Mouse (Mus musculus) stomach, postnatal 0 days (tissue): ENCODE data around the gene Lurap1l. TPM values are rescaled to one million over a fixed set of nuclear protein-coding genes. Genes with fewer than 3 reads are reported as not detected.
A peak's percentile ranks its signal among the peaks of the same experiment; 100 is the strongest.

Experiments used
- ATAC-seq: fragments of 200-750 bp; cut with Nextera tagmentation; 2 replicates; pipeline ENCODE4 v1.8.0; 2017; ENCODE audit not compliant: low FRiP score, low TSS enrichment
- DNase-seq: peaks from one replicate; pipeline ENCODE4 v3.0.0-alpha.2; 2016; ENCODE audit warnings: low spot score
- H3K27ac ChIP-seq: fragments of 300-500 bp; sonication (generic); replicated peaks from 2 replicates; pipeline ENCODE4 v1.5.1; 2014; ENCODE audit warnings: mild to moderate bottlenecking, control low read depth
- H3K27me3 ChIP-seq: fragments of 300-500 bp; sonication (generic); 2 replicates; pipeline ENCODE4 v1.6.1; 2014; ENCODE audit warnings: low read length; ENCODE audit not compliant: control insufficient read depth, insufficient read depth
- H3K36me3 ChIP-seq: fragments of 300-500 bp; sonication (generic); 2 replicates; pipeline ENCODE4 v1.6.1; 2014; ENCODE audit warnings: low read length, mixed read lengths; ENCODE audit not compliant: control insufficient read depth, insufficient read depth
- H3K4me1 ChIP-seq: fragments of 300-500 bp; sonication (generic); replicated peaks from 2 replicates; pipeline ENCODE4 v1.6.1; 2014; ENCODE audit warnings: antibody characterized with exemption; ENCODE audit not compliant: control insufficient read depth, insufficient read depth
- H3K4me2 ChIP-seq: fragments of 300-500 bp; sonication (generic); replicated peaks from 2 replicates; pipeline ENCODE4 v1.6.1; 2014; ENCODE audit warnings: low read depth, mild to moderate bottlenecking, control low read depth, moderate library complexity
- H3K4me3 ChIP-seq: fragments of 300-500 bp; sonication (generic); 2 replicates; pipeline ENCODE4 v1.5.1; 2014; ENCODE audit warnings: low read depth, low read length, control low read depth
- H3K9ac ChIP-seq: fragments of 300-500 bp; sonication (generic); 2 replicates; pipeline ENCODE4 v1.6.1; 2014; ENCODE audit warnings: mild to moderate bottlenecking, low read length, control low read depth, mixed read lengths
- H3K9me3 ChIP-seq: fragments of 300-500 bp; sonication (generic); 2 replicates; pipeline ENCODE4 v1.6.1; 2016; ENCODE audit warnings: low read length; ENCODE audit not compliant: control insufficient read depth
- CTCF ChIP-seq: IDR thresholded peaks from 2 replicates; pipeline ENCODE4 v1.5.1; 2016; ENCODE audit warnings: antibody characterized with exemption, low read depth, mild to moderate bottlenecking, moderate library complexity
- EP300 ChIP-seq: optimal IDR thresholded peaks from 2 replicates; pipeline ENCODE3; 2016; ENCODE audit warnings: antibody characterized with exemption
- WGBS: fragments of 180-500 bp; shearing (Covaris S2); extraction: QIAGEN DNeasy Blood & Tissue Kit; methylation state at CpG from one replicate; pipeline ENCODE4 v1.1.7; 2014; 5-methylcytosine and 5-hydroxymethylcytosine counted together
- polyA plus RNA-seq: library from polyadenylated mRNA; unstranded; fragments of >200 nt; fragmentation: Nextera tagmentation; extraction: Ambion mirVana; gene quantifications from 2 replicates; pipeline ENCODE4 v1.2.1, GENCODE M21; 2015

Lurap1l gene
- polyA plus RNA-seq, 1 experiment from 2014 or later, result 34.1 TPM

DNA sequence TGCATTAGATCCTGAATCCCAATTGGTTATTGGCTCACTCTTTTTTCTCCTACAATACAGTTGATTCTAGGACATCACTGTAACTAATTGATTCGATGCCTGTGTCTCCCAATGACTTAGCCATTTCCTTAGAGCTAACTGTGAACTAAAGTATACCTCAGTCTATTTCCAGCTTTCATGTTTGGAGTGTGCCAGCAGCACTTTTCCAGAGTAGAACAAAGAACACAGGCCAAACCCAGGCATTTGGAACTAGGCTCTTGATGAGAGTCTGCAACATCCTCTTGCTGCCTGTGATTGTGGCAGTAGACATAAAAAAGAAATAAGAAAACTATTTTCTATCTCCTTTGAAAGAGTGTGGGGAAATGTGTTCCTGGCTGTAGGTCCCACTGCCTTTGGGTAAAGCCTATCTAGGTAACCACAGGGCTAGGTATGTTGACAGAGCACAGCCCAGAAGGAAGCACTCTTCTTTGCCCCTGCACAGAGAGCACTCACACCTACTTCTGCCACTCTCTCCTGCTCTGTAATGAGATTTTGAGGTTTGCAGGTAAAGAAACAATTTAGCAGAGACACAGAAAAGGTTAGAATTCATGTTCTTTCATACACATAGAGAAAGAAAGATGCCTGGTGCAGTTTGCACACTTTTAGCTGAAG lies 8.9 kb downstream of the Lurap1l start:
- no peak for ATAC-seq
- Histone ChIP-seq H3K9me3 (no peaks in the 10 kb centered on the region), H3K36me3 (no peaks in the 10 kb centered on the region), H3K27ac (no peak overlapping the region), H3K9ac (no peak overlapping the region), H3K4me3 (no peak overlapping the region), H3K27me3 (no peaks in the 10 kb centered on the region), H3K4me1 (no peaks in the 10 kb centered on the region), H3K4me2 (no peak overlapping the region)
- 58% methylated on average over 1 of the region's 1 CpGs for WGBS
- no peak for DNase-seq
- no peak for TF ChIP-seq CTCF
- TF ChIP-seq EP300, result no peak

- H3K4me3 ChIP-seq, result no peak overlapping the region
- TF ChIP-seq EP300, result no peak
- no peak for TF ChIP-seq CTCF
- H3K27me3 ChIP-seq, result no peaks in the 10 kb centered on the region
- DNase-seq, result no peak
- no peak overlapping the region for H3K9ac ChIP-seq
- H3K27ac ChIP-seq, result no peak overlapping the region
- H3K4me2 ChIP-seq, result no peak overlapping the region
- ATAC-seq, result 0 out of 2 replicates have a peak, but pooled peaks have one; percentile 29
- H3K36me3 ChIP-seq, result no peaks in the 10 kb centered on the region
- 49% methylated on average over 4 of the region's 4 CpGs for WGBS
- no peaks in the 10 kb centered on the region for H3K9me3 ChIP-seq
- no peaks in the 10 kb centered on the region for H3K4me1 ChIP-seq
Observed at GRCm38 (mm10) chr4:80921646-80922489, 11.4 kb downstream of the Lurap1l start.

GRCm38 (mm10) chr4:80922654-80923053 lies 12.2 kb downstream of the Lurap1l start:
- Histone ChIP-seq H3K4me1 (no peaks in the 10 kb centered on the region), H3K27ac (no peak overlapping the region), H3K36me3 (no peaks in the 10 kb centered on the region), H3K9me3 (no peaks in the 10 kb centered on the region), H3K9ac (no peak overlapping the region), H3K4me3 (no peak overlapping the region), H3K4me2 (no peak overlapping the region), H3K27me3 (no peaks in the 10 kb centered on the region)
- ATAC-seq (no peak), DNase-seq (no peak)
- TF ChIP-seq EP300 (no peak), CTCF (no peak)
- WGBS, result 77% methylated on average over 2 of the region's 2 CpGs

DNA sequence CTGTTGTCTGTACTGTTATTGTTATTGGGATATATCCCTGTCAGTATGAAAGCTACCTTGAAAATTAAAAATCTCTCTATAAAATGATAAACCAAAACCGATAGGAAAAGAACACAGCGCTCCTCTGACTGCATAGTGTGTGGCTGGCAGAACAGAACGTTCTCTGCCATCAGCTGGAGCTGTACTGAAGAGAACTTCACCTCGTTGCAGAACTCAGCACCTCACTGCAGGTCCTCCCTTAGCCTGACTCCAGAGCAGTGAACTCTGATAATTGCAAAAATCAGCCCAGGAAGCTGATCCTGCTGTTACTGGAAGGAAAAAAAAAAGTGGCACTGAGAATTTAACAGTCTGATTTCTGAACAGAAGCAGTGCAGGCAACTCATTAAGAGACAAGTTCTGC lies 14.4 kb downstream of the Lurap1l start:
- no peak overlapping the region for H3K27ac ChIP-seq
- no peak overlapping the region for H3K4me2 ChIP-seq
- no peak for ATAC-seq
- TF ChIP-seq EP300, result no peak
- no peak for TF ChIP-seq CTCF
- H3K36me3 ChIP-seq, result no peaks in the 10 kb centered on the region
- no peaks in the 10 kb centered on the region for H3K4me1 ChIP-seq
- H3K27me3 ChIP-seq, result no peaks in the 10 kb centered on the region
- DNase-seq, result no peak
- WGBS, result 68% methylated on average over 4 of the region's 4 CpGs
- H3K4me3 ChIP-seq, result no peak overlapping the region
- H3K9ac ChIP-seq, result no peak overlapping the region
- H3K9me3 ChIP-seq, result no peaks in the 10 kb centered on the region

DNA sequence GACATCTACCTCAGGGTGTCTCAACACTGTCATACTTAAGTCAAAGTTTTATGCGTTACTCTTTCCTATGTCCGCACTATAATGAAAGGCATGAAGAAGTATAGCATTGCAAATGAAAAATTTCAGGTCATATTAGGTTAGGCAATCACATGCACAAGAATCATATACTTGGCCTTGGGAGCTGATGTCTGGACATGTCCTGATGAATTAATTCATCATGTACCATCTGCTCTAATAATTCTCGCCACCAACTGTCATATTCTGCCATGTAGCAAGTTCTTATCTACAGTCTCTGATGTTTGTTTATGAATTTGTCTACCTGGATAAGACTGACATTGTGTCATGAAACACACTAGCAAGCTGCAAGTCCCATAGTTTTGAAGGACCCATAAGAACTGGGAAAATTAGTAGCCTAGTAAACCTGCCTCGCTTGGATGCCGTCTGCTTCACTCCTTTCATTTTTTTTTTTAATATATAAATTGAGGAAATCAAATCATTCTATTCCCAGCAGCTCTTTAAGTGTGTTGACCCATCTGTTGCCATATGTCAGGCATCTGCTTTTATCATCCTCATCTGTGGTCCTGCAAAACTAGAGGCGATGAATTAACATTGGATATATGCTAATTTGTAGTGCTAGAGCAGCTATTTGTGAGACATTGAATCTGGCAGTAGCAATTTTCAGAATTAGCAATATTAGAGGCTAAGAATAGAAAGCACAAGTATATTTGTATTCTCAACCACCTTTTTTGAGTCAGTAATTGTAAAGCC lies 15.5 kb downstream of the Lurap1l start:
- ATAC-seq, result no peak
- WGBS, result 91% methylated on average over 6 of the region's 6 CpGs
- no peaks in the 10 kb centered on the region for H3K27me3 ChIP-seq

More for the DNA sequence above, 15.5 kb downstream of the Lurap1l start:
- H3K4me2 ChIP-seq, result no peak overlapping the region
- H3K4me1 ChIP-seq, result no peaks in the 10 kb centered on the region
- H3K9ac ChIP-seq, result no peak overlapping the region
- TF ChIP-seq CTCF (no peak), EP300 (no peak)
- no peak overlapping the region for H3K4me3 ChIP-seq
- H3K27ac ChIP-seq, result no peak overlapping the region
- DNase-seq, result no peak
- no peaks in the 10 kb centered on the region for H3K36me3 ChIP-seq
- no peaks in the 10 kb centered on the region for H3K9me3 ChIP-seq
